Mouse (Mus musculus) heart, postnatal 0 days (tissue): ENCODE measurements around the gene Man2c1. TPM values are rescaled to one million over a fixed set of nuclear protein-coding genes. Genes with fewer than 3 reads are reported as not detected.

Experiments
- ATAC-seq: fragments of 200-750 bp; cut with Nextera tagmentation; 2 replicates; pipeline ENCODE4 v1.8.0; 2017; ENCODE audit warnings: low read depth, moderate number of reproducible peaks, moderate library complexity; ENCODE audit not compliant: insufficient read depth
- DNase-seq: peaks from one replicate; pipeline ENCODE4 v3.0.0-alpha.2; 2016; ENCODE audit warnings: low spot score
- H3K27ac ChIP-seq: fragments of 300-500 bp; sonication (generic); 2 replicates; pipeline ENCODE4 v1.5.1; 2014; ENCODE audit warnings: low read depth, mild to moderate bottlenecking
- H3K27me3 ChIP-seq: fragments of 300-500 bp; sonication (generic); 2 replicates; pipeline ENCODE4 v1.6.1; 2014; ENCODE audit warnings: low read length, mixed read lengths; ENCODE audit not compliant: control insufficient read depth, insufficient read depth
- H3K36me3 ChIP-seq: fragments of 300-500 bp; sonication (generic); replicated peaks from 2 replicates; pipeline ENCODE4 v1.6.1; 2014; ENCODE audit warnings: low read length, mixed read lengths; ENCODE audit not compliant: control insufficient read depth, insufficient read depth
- H3K4me1 ChIP-seq: fragments of 300-500 bp; sonication (generic); 2 replicates; pipeline ENCODE4 v1.6.1; 2014; ENCODE audit warnings: antibody characterized with exemption; ENCODE audit not compliant: control insufficient read depth, insufficient read depth
- H3K4me2 ChIP-seq: fragments of 300-500 bp; sonication (generic); 2 replicates; pipeline ENCODE4 v1.6.1; 2014; ENCODE audit warnings: low read depth, mild to moderate bottlenecking, low read length, moderate library complexity
- H3K4me3 ChIP-seq: fragments of 300-500 bp; sonication (generic); 2 replicates; pipeline ENCODE4 v1.5.1; 2014; ENCODE audit warnings: low read depth, low read length
- H3K9ac ChIP-seq: fragments of 300-500 bp; sonication (generic); replicated peaks from 2 replicates; pipeline ENCODE4 v1.6.1; 2014; ENCODE audit warnings: low read depth, low read length, mixed read lengths
- H3K9me3 ChIP-seq: fragments of 300-500 bp; sonication (generic); replicated peaks from 2 replicates; pipeline ENCODE4 v1.6.1; 2016; ENCODE audit warnings: low read length; ENCODE audit not compliant: control insufficient read depth
- CTCF ChIP-seq: IDR thresholded peaks from 2 replicates; pipeline ENCODE4 v1.5.1; 2016; ENCODE audit warnings: antibody characterized with exemption, control low read depth, low read depth
- EP300 ChIP-seq: IDR thresholded peaks from 2 replicates; pipeline ENCODE4 v1.6.1; 2016; ENCODE audit warnings: antibody characterized with exemption, low read depth
- WGBS: fragments of 180-500 bp; shearing (Covaris S2); extraction: QIAGEN DNeasy Blood & Tissue Kit; methylation state at CpG from one replicate; pipeline ENCODE4 v1.1.7; 2014; 5-methylcytosine and 5-hydroxymethylcytosine counted together
- polyA plus RNA-seq: library from polyadenylated mRNA; unstranded; fragments of >200 nt; fragmentation: Nextera tagmentation; extraction: Ambion mirVana; gene quantifications from 2 replicates; pipeline ENCODE4 v1.2.1, GENCODE M21; 2015
- total RNA-seq: library from RNA; depleted of rRNA; stranded (reverse); fragments of >200 nt; gene quantifications from 2 replicates; pipeline ENCODE4 v1.2.3, GENCODE M21; 2014; ENCODE audit warnings: low replicate concordance

Gene Man2c1
- total and polyA plus RNA-seq, 2 experiments from 2014 or later: 35.6 to 138 TPM

- Histone ChIP-seq H3K27ac (no peak overlapping the region), H3K4me1 (peaks cover 6% of the 10 kb centered on the region), H3K4me3 (no peak overlapping the region), H3K9ac (no peak overlapping the region), H3K9me3 (no peaks in the 10 kb centered on the region), H3K36me3 (peaks cover 41% of the 10 kb centered on the region), H3K4me2 (no peak overlapping the region), H3K27me3 (no peaks in the 10 kb centered on the region)
- DNase-seq (no peak), ATAC-seq (no peak)
- TF ChIP-seq EP300 (no peak), CTCF (no peak)
- WGBS: 74% methylated on average over 11 of the region's 11 CpGs
Measured at GRCm38 (mm10) chr9:57143212-57143611, 12.7 kb downstream of the Man2c1 start.

DNA sequence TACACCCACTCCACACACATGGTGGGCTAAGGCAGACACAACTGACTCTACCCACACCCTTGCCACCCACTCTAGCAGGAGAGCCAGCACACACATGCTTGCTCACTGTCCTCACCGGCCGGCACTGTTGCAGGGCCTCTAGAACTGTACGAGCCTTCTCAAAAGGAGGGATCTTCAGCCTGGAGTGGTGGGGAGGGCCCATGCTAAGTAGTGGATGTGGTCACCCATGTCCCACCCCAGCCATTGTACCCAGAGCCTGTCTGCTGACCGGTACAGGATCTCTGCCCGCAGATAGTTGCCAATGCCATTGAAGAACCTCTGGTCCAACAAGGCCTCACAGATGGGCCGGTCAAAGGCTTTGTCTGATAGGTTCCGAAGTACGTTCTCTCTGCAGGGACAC is 14.3 kb downstream of the Man2c1 start:
- WGBS: 84% methylated on average over 8 of the region's 8 CpGs
- no peak for ATAC-seq
- no peak overlapping the region for H3K4me2 ChIP-seq

GRCm38 (mm10) chr9:57146451-57147066 is 16.1 kb downstream of the Man2c1 start:
- Histone ChIP-seq H3K4me2 (no peak overlapping the region; the same call in 1 of the 2 replicates), H3K27ac (no peak overlapping the region), H3K27me3 (no peaks in the 10 kb centered on the region), H3K9ac (0 out of 2 replicates have a peak overlapping the region, but pooled peaks have one; percentile 58), H3K4me1 (peaks cover 6% of the 10 kb centered on the region), H3K9me3 (no peaks in the 10 kb centered on the region), H3K4me3 (no peak overlapping the region), H3K36me3 (peaks cover 8% of the 10 kb centered on the region)
- ATAC-seq: no peak
- 85% methylated on average over 17 of the region's 17 CpGs for WGBS
- TF ChIP-seq EP300: no peak
- no peak for TF ChIP-seq CTCF
- DNase-seq: no peak

More for the DNA sequence above, 14.3 kb downstream of the Man2c1 start:
- Histone ChIP-seq H3K27ac (no peak overlapping the region), H3K4me3 (no peak overlapping the region), H3K9me3 (no peaks in the 10 kb centered on the region), H3K4me1 (peaks cover 6% of the 10 kb centered on the region), H3K27me3 (no peaks in the 10 kb centered on the region), H3K9ac (no peak overlapping the region), H3K36me3 (peaks cover 25% of the 10 kb centered on the region)
- no peak for DNase-seq
- TF ChIP-seq CTCF (no peak), EP300 (no peak)

DNA sequence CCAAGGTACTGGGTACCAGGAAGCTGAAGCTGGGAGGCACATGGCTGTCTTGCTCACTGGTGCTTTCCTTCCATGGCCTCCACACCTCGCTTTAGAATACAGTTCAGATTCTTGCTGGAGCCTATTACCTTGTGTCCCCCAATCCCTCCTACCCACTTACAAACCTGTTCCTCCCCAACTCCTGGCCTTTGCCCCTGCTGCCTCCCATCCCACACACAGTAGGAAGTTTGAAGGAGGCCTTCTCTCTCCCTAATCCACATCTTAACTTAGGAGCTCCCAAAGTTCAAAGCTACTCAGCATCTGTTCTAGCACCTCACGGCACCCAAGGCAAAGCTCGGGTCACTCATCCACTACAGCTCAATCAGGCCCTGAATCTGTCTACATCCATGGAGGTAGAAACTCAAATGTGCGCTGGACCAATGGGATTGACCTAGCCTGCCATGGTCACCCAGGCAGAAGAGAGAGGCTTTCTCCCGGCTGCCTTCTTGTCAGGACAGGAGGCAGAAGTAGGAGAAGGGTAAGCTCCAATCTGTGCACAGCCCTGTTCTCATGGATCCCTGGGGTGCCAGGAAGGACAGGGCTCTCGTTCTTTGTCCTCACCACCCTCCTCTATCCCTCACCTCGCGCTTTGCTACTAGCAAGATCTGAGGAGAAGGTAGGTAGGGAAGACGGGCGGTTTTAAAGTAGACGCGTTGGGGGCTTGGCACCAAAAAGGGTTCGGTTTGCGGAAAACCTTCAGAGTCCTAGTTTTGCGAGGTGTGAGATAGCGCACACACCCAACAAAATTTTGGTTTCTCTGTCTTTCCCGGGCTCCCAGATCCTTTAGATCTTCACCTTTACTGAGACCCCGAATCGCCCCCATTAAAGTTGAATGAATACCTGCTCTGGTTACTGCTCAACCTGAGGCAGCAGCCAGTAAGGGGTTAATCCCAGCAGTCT is 17.0 kb downstream of the Man2c1 start:
- Histone ChIP-seq H3K4me3 (peak overlapping the region; percentile 56), H3K4me2 (peak overlapping the region; percentile 74), H3K9me3 (no peaks in the 10 kb centered on the region), H3K36me3 (peaks cover 4% of the 10 kb centered on the region; the same call in 1 of the 2 replicates), H3K4me1 (peaks cover 6% of the 10 kb centered on the region), H3K27me3 (no peaks in the 10 kb centered on the region), H3K9ac (peak overlapping the region; percentile 58), H3K27ac (peak overlapping the region; percentile 82)
- no peak for TF ChIP-seq CTCF
- no peak; the same call in 1 of the 2 replicates for TF ChIP-seq EP300
- ATAC-seq (peak; percentile 42; the same call in 1 of the 2 replicates), DNase-seq (peak; percentile 15)
- 5% methylated on average over 19 of the region's 19 CpGs for WGBS

- H3K9me3 ChIP-seq: no peaks in the 10 kb centered on the region
- H3K27me3 ChIP-seq: no peaks in the 10 kb centered on the region
- peak within 1 kb of the TSS; percentile 74 for H3K4me2 ChIP-seq
- WGBS: 1% methylated on average over 27 of the region's 27 CpGs
- peak within 1 kb of the TSS; percentile 82 for H3K27ac ChIP-seq
- H3K36me3 ChIP-seq: peaks cover under 1% of the 10 kb centered on the region; the same call in 1 of the 2 replicates
- TF ChIP-seq EP300 (peak; percentile 50; the same call in 1 of the 2 replicates), CTCF (no peak)
- peak; percentile 93 for DNase-seq
- peak; percentile 88 for ATAC-seq
- peak within 1 kb of the TSS; percentile 56 for H3K4me3 ChIP-seq
- H3K9ac ChIP-seq: peak within 1 kb of the TSS; percentile 58
- H3K4me1 ChIP-seq: peaks cover 6% of the 10 kb centered on the region
Measured at GRCm38 (mm10) chr9:57148144-57148878, 17.8 kb downstream of the Man2c1 start, which contains the start of gene Neil1. TSS of gene Neil1 (minus strand) at chr9:57148305.
